Mouse (Mus musculus) small intestine, adult 2 months (tissue): ENCODE results near the gene Ube2e3.

Experiments
- CTCF ChIP-seq: fragments of 200-500 bp; IDR thresholded peaks from 2 replicates; pipeline ENCODE4 v1.5.1; 2012; ENCODE audit warnings: low read depth, mild to moderate bottlenecking, control low read depth, inconsistent platforms, low read length, moderate library complexity, mixed read lengths; ENCODE audit not compliant: insufficient replicate concordance, insufficient read length; ENCODE audit errors: extremely low read depth
- POLR2A ChIP-seq: fragments of 200-500 bp; IDR thresholded peaks from 2 replicates; pipeline ENCODE4 v1.6.1; 2012; ENCODE audit warnings: low read depth, mild to moderate bottlenecking, control low read depth, inconsistent platforms, low read length, moderate library complexity

- TF ChIP-seq CTCF (no peak), POLR2A (no peak)
These were observed 9.3 kb upstream of the Ube2e3 start for GRCm38 (mm10) chr2:78858628-78859027.
